Mouse (Mus musculus) hindbrain, postnatal 0 days (tissue): Measurements from ENCODE around the gene Dapk1. TPM values are rescaled to one million over a fixed set of nuclear protein-coding genes. Genes with fewer than 3 reads are reported as not detected.

Experiments used
- ATAC-seq: fragments of 200-750 bp; cut with Nextera tagmentation; 2 replicates; pipeline ENCODE4 v1.8.0; 2017; ENCODE audit warnings: mild to moderate bottlenecking, moderate TSS enrichment, moderate library complexity
- DNase-seq: peaks from one replicate; pipeline ENCODE4 v3.0.0-alpha.2; 2015; ENCODE audit warnings: low spot score
- H3K27ac ChIP-seq: fragments of 300-500 bp; sonication (generic); 2 replicates; pipeline ENCODE4 v1.5.1; 2014; ENCODE audit warnings: mild to moderate bottlenecking
- H3K27me3 ChIP-seq: fragments of 300-500 bp; sonication (generic); 2 replicates; pipeline ENCODE4 v1.6.1; 2014; ENCODE audit warnings: low read length, mixed read lengths; ENCODE audit not compliant: insufficient read depth
- H3K36me3 ChIP-seq: fragments of 300-500 bp; sonication (generic); 2 replicates; pipeline ENCODE4 v1.6.1; 2014; ENCODE audit warnings: low read length, mixed read lengths; ENCODE audit not compliant: insufficient read depth
- H3K4me1 ChIP-seq: fragments of 300-500 bp; sonication (generic); 2 replicates; pipeline ENCODE4 v1.6.1; 2014; ENCODE audit warnings: antibody characterized with exemption, low read length, mixed read lengths; ENCODE audit not compliant: insufficient read depth
- H3K4me2 ChIP-seq: fragments of 300-500 bp; sonication (generic); 2 replicates; pipeline ENCODE4 v1.6.1; 2014; ENCODE audit warnings: low read depth, mild to moderate bottlenecking, low read length, moderate library complexity, mixed read lengths
- H3K4me3 ChIP-seq: fragments of 300-500 bp; sonication (generic); 2 replicates; pipeline ENCODE4 v1.5.1; 2014; ENCODE audit warnings: low read length
- H3K9ac ChIP-seq: fragments of 300-500 bp; sonication (generic); replicated peaks from 2 replicates; pipeline ENCODE4 v1.6.1; 2014; ENCODE audit warnings: mild to moderate bottlenecking, low read length, moderate library complexity, mixed read lengths
- H3K9me3 ChIP-seq: fragments of 300-500 bp; sonication (generic); 2 replicates; pipeline ENCODE4 v1.6.1; 2016; ENCODE audit warnings: low read length, mixed read lengths
- CTCF ChIP-seq: IDR thresholded peaks from 2 replicates; pipeline ENCODE4 v1.5.1; 2016; ENCODE audit warnings: antibody characterized with exemption, control low read depth, low read depth
- WGBS: fragments of 180-500 bp; shearing (Covaris S2); extraction: QIAGEN DNeasy Blood & Tissue Kit; methylation state at CpG from one replicate; pipeline ENCODE4 v1.1.7; 2014; 5-methylcytosine and 5-hydroxymethylcytosine counted together
- polyA plus RNA-seq: library from polyadenylated mRNA; unstranded; fragments of >200 nt; fragmentation: Nextera tagmentation; extraction: Ambion mirVana; gene quantifications from 2 replicates; pipeline ENCODE4 v1.2.1, GENCODE M21; 2015
- total RNA-seq: library from RNA; depleted of rRNA; stranded (reverse); fragments of >200 nt; gene quantifications from 2 replicates; pipeline ENCODE4 v1.2.3, GENCODE M21; 2014

Gene Dapk1
- total and polyA plus RNA-seq, 2 experiments from 2014 or later: 25.7 to 63.1 TPM

- no peak overlapping the region for H3K4me2 ChIP-seq
- no peaks in the 10 kb centered on the region for H3K27me3 ChIP-seq
- peaks cover 31% of the 10 kb centered on the region; the same call in 1 of the 2 replicates for H3K36me3 ChIP-seq
- TF ChIP-seq CTCF: no peak
- no peak overlapping the region for H3K27ac ChIP-seq
- H3K9me3 ChIP-seq: no peaks in the 10 kb centered on the region
- ATAC-seq (no peak), DNase-seq (no peak)
- H3K9ac ChIP-seq: no peak overlapping the region
- H3K4me1 ChIP-seq: no peaks in the 10 kb centered on the region
- H3K4me3 ChIP-seq: no peak overlapping the region
- WGBS: 95% methylated on average over 7 of the region's 7 CpGs
Observed at GRCm38 (mm10) chr13:60730587-60730986, 128.8 kb downstream of the Dapk1 start.

GRCm38 (mm10) chr13:60731001-60731400 is 129.3 kb downstream of the Dapk1 start:
- H3K9me3 ChIP-seq: no peaks in the 10 kb centered on the region
- no peak for TF ChIP-seq CTCF
- H3K4me1 ChIP-seq: no peaks in the 10 kb centered on the region
- 68% methylated on average over 3 of the region's 3 CpGs for WGBS
- peaks cover 29% of the 10 kb centered on the region; the same call in 1 of the 2 replicates for H3K36me3 ChIP-seq
- ATAC-seq (no peak), DNase-seq (no peak)
- no peaks in the 10 kb centered on the region for H3K27me3 ChIP-seq
- H3K27ac ChIP-seq: no peak overlapping the region
- H3K9ac ChIP-seq: no peak overlapping the region
- H3K4me3 ChIP-seq: no peak overlapping the region
- H3K4me2 ChIP-seq: no peak overlapping the region

- no peak overlapping the region for H3K27ac ChIP-seq
- TF ChIP-seq CTCF: no peak
- H3K4me1 ChIP-seq: peaks cover 3% of the 10 kb centered on the region; the same call in 1 of the 2 replicates
- H3K4me3 ChIP-seq: no peak overlapping the region
- no peaks in the 10 kb centered on the region for H3K9me3 ChIP-seq
- 61% methylated on average over 9 of the region's 9 CpGs for WGBS
- H3K36me3 ChIP-seq: peaks cover 31% of the 10 kb centered on the region; the same call in 1 of the 2 replicates
- ATAC-seq (no peak), DNase-seq (peak; percentile 46)
- no peak overlapping the region for H3K9ac ChIP-seq
- no peak overlapping the region for H3K4me2 ChIP-seq
- no peaks in the 10 kb centered on the region for H3K27me3 ChIP-seq
Observed at GRCm38 (mm10) chr13:60735306-60735705, 133.6 kb downstream of the Dapk1 start.

- peaks cover 3% of the 10 kb centered on the region; the same call in 1 of the 2 replicates for H3K4me1 ChIP-seq
- DNase-seq: no peak
- no peak overlapping the region for H3K4me3 ChIP-seq
- H3K27ac ChIP-seq: no peak overlapping the region
- peaks cover 25% of the 10 kb centered on the region; the same call in 1 of the 2 replicates for H3K36me3 ChIP-seq
- no peak overlapping the region for H3K9ac ChIP-seq
- TF ChIP-seq CTCF: no peak
- H3K9me3 ChIP-seq: no peaks in the 10 kb centered on the region
- WGBS: 62% methylated on average over 13 of the region's 13 CpGs
- H3K27me3 ChIP-seq: no peaks in the 10 kb centered on the region
- H3K4me2 ChIP-seq: no peak overlapping the region
- no peak for ATAC-seq
Observed at GRCm38 (mm10) chr13:60736421-60737105, 134.8 kb downstream of the Dapk1 start.

- Histone ChIP-seq H3K9ac (no peak overlapping the region), H3K27me3 (no peaks in the 10 kb centered on the region), H3K4me2 (peak overlapping the region; percentile 27), H3K4me3 (no peak overlapping the region), H3K4me1 (peaks cover 3% of the 10 kb centered on the region; the same call in 1 of the 2 replicates), H3K9me3 (no peaks in the 10 kb centered on the region), H3K36me3 (peaks cover 32% of the 10 kb centered on the region), H3K27ac (peak overlapping the region; percentile 20; the same call in 1 of the 2 replicates)
- no peak for TF ChIP-seq CTCF
- DNase-seq (peak; percentile 57), ATAC-seq (peak; percentile 41)
- WGBS: 26% methylated on average over 9 of the region's 9 CpGs
Observed at GRCm38 (mm10) chr13:60737632-60738324, 136.0 kb downstream of the Dapk1 start.

- Histone ChIP-seq H3K4me1 (peaks cover 3% of the 10 kb centered on the region; the same call in 1 of the 2 replicates), H3K36me3 (peaks cover 31% of the 10 kb centered on the region), H3K4me2 (peak overlapping the region; percentile 27), H3K27ac (no peak overlapping the region; the same call in 1 of the 2 replicates), H3K9ac (no peak overlapping the region), H3K4me3 (no peak overlapping the region), H3K9me3 (no peaks in the 10 kb centered on the region), H3K27me3 (no peaks in the 10 kb centered on the region)
- ATAC-seq: peak; percentile 77
- peak; percentile 88 for TF ChIP-seq CTCF
- DNase-seq: peak; percentile 90
- 10% methylated on average over 9 of the region's 9 CpGs for WGBS
Observed at GRCm38 (mm10) chr13:60738429-60738828, 136.7 kb downstream of the Dapk1 start.

- H3K4me1 ChIP-seq: peaks cover 3% of the 10 kb centered on the region; the same call in 1 of the 2 replicates
Observed at GRCm38 (mm10) chr13:60740248-60740647, 138.5 kb downstream of the Dapk1 start.

More at GRCm38 (mm10) chr13:60740248-60740647, 138.5 kb downstream of the Dapk1 start:
- Histone ChIP-seq H3K4me2 (no peak overlapping the region), H3K36me3 (peaks cover 22% of the 10 kb centered on the region), H3K9me3 (no peaks in the 10 kb centered on the region), H3K27me3 (no peaks in the 10 kb centered on the region), H3K9ac (no peak overlapping the region), H3K4me3 (no peak overlapping the region), H3K27ac (no peak overlapping the region)
- WGBS: 89% methylated on average over 6 of the region's 6 CpGs
- peak; percentile 36 for TF ChIP-seq CTCF
- DNase-seq (no peak), ATAC-seq (no peak)
